ENCODE assay signal across 9 mouse cellular contexts in genomic region chr9:95072450-95072955, GRCm38 (mm10).
DNase-seq lines count a peak whose midpoint lies in the region; ATAC-seq lines count a peak whose summit lies in the region.
"Had no signal": no experiment of that assay in that cellular context is flagged by ENCODE, and none has a peak within 500 bp of the region (broad histone marks: within the 10 kb centered on the region; RNA-seq: fewer than 3 reads in every experiment).

No protein-coding gene starts in this region.

- no peak overlapping the region for H3K4me2 ChIP-seq in forebrain, embryonic 16.5 days (ENCODE audit: low read length)
- H3K4me2 ChIP-seq: embryonic facial prominence, embryonic 13.5 days had no signal

- no peaks in the 10 kb centered on the region for H3K27me3 ChIP-seq in forebrain, embryonic 16.5 days (replicated peaks; ENCODE audit: control insufficient read depth, insufficient read depth, low read length)
- H3K27me3 ChIP-seq: embryonic facial prominence, embryonic 13.5 days had no signal

- ATAC-seq in forebrain, embryonic 16.5 days: no peak

- no peak overlapping the region for H3K27ac ChIP-seq in forebrain, embryonic 16.5 days (ENCODE audit: low read length)
- H3K27ac ChIP-seq: embryonic facial prominence, embryonic 13.5 days had no signal

- no peak overlapping the region for H3K4me3 ChIP-seq in forebrain, embryonic 16.5 days (replicated peaks; ENCODE audit: low read length)
- H3K4me3 ChIP-seq: embryonic facial prominence, embryonic 13.5 days had no signal

- WGBS in forebrain, embryonic 16.5 days: 76% methylated on average over 14 of the region's 14 CpGs

- DNase-seq in adrenal gland, postnatal 10 days: peak; percentile 23
- DNase-seq in adrenal gland, postnatal 4 days (ENCODE audit: low spot score in 2 of 2): no peak
- DNase-seq in spleen, adult 12 weeks (ENCODE audit: low spot score): peak; percentile 2
- DNase-seq in spleen, postnatal 4 days (ENCODE audit: low spot score in 2 of 2): no peak
- DNase-seq in kidney, postnatal 36 days: peak; percentile 58 to 70
- DNase-seq in spleen, postnatal 36 days (ENCODE audit: low spot score in 2 of 2): peak; percentile 25 to 32
- DNase-seq in cerebellum, adult 11 months: no peak

- H3K9me3 ChIP-seq in forebrain, embryonic 16.5 days (ENCODE audit: control insufficient read depth, low read length): peaks cover 3% of the 10 kb centered on the region; the same call in 1 of the 2 replicates
- H3K9me3 ChIP-seq: embryonic facial prominence, embryonic 13.5 days had no signal

- no peaks in the 10 kb centered on the region for H3K36me3 ChIP-seq in forebrain, embryonic 16.5 days (ENCODE audit: control insufficient read depth, insufficient read depth)
- H3K36me3 ChIP-seq: embryonic facial prominence, embryonic 13.5 days had no signal

- H3K9ac ChIP-seq in forebrain, embryonic 16.5 days (replicated peaks; ENCODE audit: low read depth, low read length): no peak overlapping the region
- H3K9ac ChIP-seq: embryonic facial prominence, embryonic 13.5 days had no signal

- H3K4me1 ChIP-seq in forebrain, embryonic 16.5 days (replicated peaks; ENCODE audit: control insufficient read depth, insufficient read depth, low read length): peaks cover 20% of the 10 kb centered on the region

Comparison
In these comparisons a context has a peak if more than half of its experiments do, and no peak if none do; other contexts are left out.
1. DNase-seq: peak in adrenal gland, postnatal 10 days (single experiment), spleen, adult 12 weeks (single experiment), kidney, postnatal 36 days (2 of 2) and spleen, postnatal 36 days (2 of 2); none in adrenal gland, postnatal 4 days (0 of 2), spleen, postnatal 4 days (0 of 2) and cerebellum, adult 11 months (single experiment).